Mouse (Mus musculus) kidney, adult 2 months (tissue): Measurements from ENCODE around the gene Nid1. TPM values are rescaled to one million over a fixed set of nuclear protein-coding genes. Genes with fewer than 3 reads are reported as not detected.

Experiments used
- DNase-seq: peaks from one replicate; pipeline ENCODE4 v3.0.0; 2021
- H3K27ac ChIP-seq: fragments of 200-500 bp; 2 replicates; pipeline ENCODE4 v1.5.1; 2012; ENCODE audit warnings: low read depth, low read length, control low read depth, inconsistent platforms; ENCODE audit not compliant: insufficient read depth
- H3K27me3 ChIP-seq: fragments of 200-500 bp; replicated peaks from 2 replicates; pipeline ENCODE4 v1.6.1; 2012; ENCODE audit warnings: mild to moderate bottlenecking, moderate library complexity, low read length, inconsistent platforms; ENCODE audit not compliant: control insufficient read depth, insufficient read depth
- H3K36me3 ChIP-seq: fragments of 200-500 bp; 2 replicates; pipeline ENCODE4 v1.6.1; 2012; ENCODE audit warnings: mild to moderate bottlenecking, moderate library complexity, low read length, inconsistent platforms; ENCODE audit not compliant: control insufficient read depth, insufficient read depth
- H3K4me1 ChIP-seq: fragments of 200-500 bp; 2 replicates; pipeline ENCODE4 v1.6.1; 2011; ENCODE audit warnings: low read length; ENCODE audit not compliant: control insufficient read depth, insufficient read depth
- H3K4me3 ChIP-seq: fragments of 200-500 bp; 2 replicates; pipeline ENCODE4 v1.5.1; 2011; ENCODE audit warnings: mild to moderate bottlenecking, low read depth, low read length, control low read depth; ENCODE audit not compliant: insufficient read depth
- CTCF ChIP-seq: fragments of 200-500 bp; conservative IDR thresholded peaks from 2 replicates; pipeline ENCODE4 v1.5.1; 2011; ENCODE audit warnings: low read depth, mild to moderate bottlenecking, control low read depth, low read length, moderate library complexity, mixed read lengths; ENCODE audit not compliant: insufficient read depth, insufficient read length
- POLR2A ChIP-seq: fragments of 200-500 bp; IDR thresholded peaks from one replicate; pipeline ENCODE4 v1.6.1; 2011; ENCODE audit warnings: low read depth, low read length, control low read depth
- WGBS: fragments of 180-500 bp; shearing (Covaris S2); methylation state at CpG from one replicate; pipeline ENCODE4 v1.1.7; 2018; 5-methylcytosine and 5-hydroxymethylcytosine counted together
- polyA plus RNA-seq: library from polyadenylated mRNA; depleted of rRNA; stranded (reverse); fragments of >200 nt; gene quantifications from 2 replicates; pipeline ENCODE4 v1.2.3, GENCODE M21; 2012

Gene Nid1
- polyA plus RNA-seq, 1 experiment, result 64.6 TPM

GRCm38 (mm10) chr13:13492151-13492550 is 54.8 kb downstream of the Nid1 start:
- TF ChIP-seq POLR2A, result no peak
- TF ChIP-seq CTCF, result no peak
- Histone ChIP-seq H3K27ac (no peak overlapping the region), H3K4me1 (no peaks in the 10 kb centered on the region), H3K4me3 (no peak overlapping the region), H3K27me3 (no peaks in the 10 kb centered on the region), H3K36me3 (no peaks in the 10 kb centered on the region)
- 56% methylated on average over 2 of the region's 2 CpGs for WGBS
- DNase-seq, result no peak

DNA sequence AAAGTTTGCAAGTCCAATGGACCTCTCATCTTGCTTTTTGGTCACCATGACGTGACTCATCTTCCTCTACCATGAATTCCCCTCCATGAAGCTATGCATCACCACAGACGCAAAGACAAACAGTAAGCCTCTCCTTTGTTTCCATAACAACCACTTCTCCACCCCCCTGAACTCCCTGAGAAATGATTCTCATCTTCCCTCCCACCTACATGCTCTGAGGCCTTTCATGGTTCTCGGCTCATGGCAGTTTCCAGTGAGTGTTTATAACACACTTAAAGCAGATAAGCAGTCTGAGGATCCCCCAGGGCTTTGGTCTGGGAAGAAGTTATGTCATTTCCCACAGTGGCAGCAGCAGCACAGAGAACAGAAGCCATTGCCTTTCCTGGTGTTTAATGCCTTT is 56.2 kb downstream of the Nid1 start:
- DNase-seq, result no peak
- 54% methylated on average over 3 of the region's 3 CpGs for WGBS
- no peak overlapping the region for H3K27ac ChIP-seq

GRCm38 (mm10) chr13:13498022-13498421 is 60.7 kb downstream of the Nid1 start:
- Histone ChIP-seq H3K4me3 (no peak overlapping the region), H3K27ac (no peak overlapping the region), H3K4me1 (no peaks in the 10 kb centered on the region), H3K36me3 (no peaks in the 10 kb centered on the region), H3K27me3 (no peaks in the 10 kb centered on the region)
- TF ChIP-seq POLR2A, result no peak
- no peak for TF ChIP-seq CTCF
- WGBS, result 37% methylated on average over 2 of the region's 2 CpGs
- no peak for DNase-seq

More for the DNA sequence above, 56.2 kb downstream of the Nid1 start:
- Histone ChIP-seq H3K4me1 (no peaks in the 10 kb centered on the region), H3K4me3 (no peak overlapping the region), H3K27me3 (no peaks in the 10 kb centered on the region), H3K36me3 (no peaks in the 10 kb centered on the region)
- TF ChIP-seq POLR2A (no peak), CTCF (no peak)

DNA sequence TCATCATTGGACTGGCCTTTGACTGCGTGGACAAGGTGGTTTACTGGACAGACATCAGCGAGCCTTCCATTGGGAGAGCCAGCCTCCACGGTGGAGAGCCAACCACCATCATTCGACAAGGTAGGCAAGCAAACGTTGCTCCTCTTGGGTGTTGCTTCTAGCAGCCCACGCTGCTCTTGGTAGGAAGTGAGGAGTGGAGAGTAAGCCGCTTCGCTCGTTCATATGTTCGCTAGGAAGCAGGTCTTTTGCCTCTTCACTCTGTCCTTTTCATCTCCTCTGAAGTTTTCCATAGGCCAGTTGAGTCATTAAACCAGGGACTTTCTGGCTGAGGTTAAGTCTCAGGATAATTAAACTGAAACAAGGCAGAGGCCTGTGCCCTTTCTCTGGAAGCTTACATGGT is 65.1 kb downstream of the Nid1 start:
- TF ChIP-seq POLR2A, result no peak
- TF ChIP-seq CTCF, result no peak
- DNase-seq, result no peak
- Histone ChIP-seq H3K27ac (0 out of 2 replicates have a peak overlapping the region, but pooled peaks have one; percentile 28), H3K36me3 (no peaks in the 10 kb centered on the region), H3K4me1 (no peaks in the 10 kb centered on the region; the same call in 1 of the 2 replicates), H3K27me3 (no peaks in the 10 kb centered on the region), H3K4me3 (no peak overlapping the region)
- WGBS, result 94% methylated on average over 10 of the region's 10 CpGs

GRCm38 (mm10) chr13:13503695-13504386 is 66.5 kb downstream of the Nid1 start:
- TF ChIP-seq CTCF, result no peak
- TF ChIP-seq POLR2A, result no peak
- no peak overlapping the region for H3K4me3 ChIP-seq
- no peaks in the 10 kb centered on the region for H3K36me3 ChIP-seq
- no peaks in the 10 kb centered on the region for H3K27me3 ChIP-seq
- H3K27ac ChIP-seq, result peak overlapping the region; percentile 92
- no peaks in the 10 kb centered on the region; the same call in 1 of the 2 replicates for H3K4me1 ChIP-seq
- DNase-seq, result peak; percentile 73
- 26% methylated on average over 4 of the region's 4 CpGs for WGBS

DNA sequence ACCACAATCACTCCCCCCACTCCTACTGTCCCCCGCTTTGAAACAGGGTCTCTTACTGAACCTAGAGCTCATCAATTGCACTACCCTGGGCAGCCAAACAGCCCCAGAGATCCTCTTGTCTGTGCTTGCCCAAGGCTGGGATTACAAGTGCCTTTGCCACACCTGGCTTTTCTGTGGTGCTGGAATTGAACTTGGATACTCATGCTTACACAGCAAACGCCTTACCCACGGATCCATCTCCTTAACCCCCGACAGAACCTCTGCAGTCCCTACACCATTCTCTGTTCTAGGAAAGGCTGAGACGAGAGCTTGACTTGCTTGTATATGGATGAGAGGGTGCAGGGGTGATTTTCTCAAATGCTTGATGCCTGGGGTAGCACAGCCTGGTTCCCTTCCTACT is 67.7 kb downstream of the Nid1 start:
- Histone ChIP-seq H3K27me3 (no peaks in the 10 kb centered on the region), H3K27ac (peak overlapping the region; percentile 86; the same call in 1 of the 2 replicates), H3K36me3 (no peaks in the 10 kb centered on the region), H3K4me1 (no peaks in the 10 kb centered on the region; the same call in 1 of the 2 replicates), H3K4me3 (no peak overlapping the region)
- no peak for TF ChIP-seq CTCF
- TF ChIP-seq POLR2A, result no peak
- DNase-seq, result no peak
- 77% methylated on average over 5 of the region's 5 CpGs for WGBS

GRCm38 (mm10) chr13:13506556-13506955 is 69.2 kb downstream of the Nid1 start:
- no peaks in the 10 kb centered on the region for H3K36me3 ChIP-seq
- TF ChIP-seq CTCF (no peak), POLR2A (no peak)
- H3K27ac ChIP-seq, result no peak overlapping the region
- DNase-seq, result no peak
- H3K4me1 ChIP-seq, result no peaks in the 10 kb centered on the region; the same call in 1 of the 2 replicates
- WGBS, result 97% methylated on average over 5 of the region's 5 CpGs
- no peaks in the 10 kb centered on the region for H3K27me3 ChIP-seq
- no peak overlapping the region for H3K4me3 ChIP-seq

DNA sequence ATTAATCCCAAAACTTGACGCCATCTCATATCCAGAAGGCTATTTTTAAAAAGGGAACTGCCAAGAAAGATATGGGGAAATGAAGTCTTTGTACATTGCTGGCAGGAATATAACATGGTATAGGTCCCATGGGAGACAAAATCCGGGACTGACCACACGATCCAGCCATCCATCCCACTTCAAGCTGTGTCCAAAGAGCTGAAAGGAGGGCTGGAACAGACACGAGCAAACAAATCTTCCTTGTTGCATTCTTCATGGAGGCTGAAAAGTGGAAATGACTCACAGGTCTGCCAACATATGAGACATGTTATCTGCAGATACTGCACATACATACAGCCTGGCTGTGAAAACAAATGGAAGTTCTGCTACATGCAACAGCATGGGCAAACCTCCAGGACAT is 77.5 kb downstream of the Nid1 start:
- Histone ChIP-seq H3K27ac (no peak overlapping the region), H3K4me1 (no peaks in the 10 kb centered on the region), H3K27me3 (no peaks in the 10 kb centered on the region), H3K36me3 (no peaks in the 10 kb centered on the region), H3K4me3 (no peak overlapping the region)
- no peak for DNase-seq
- TF ChIP-seq POLR2A (no peak), CTCF (no peak)
- 66% methylated on average over 4 of the region's 4 CpGs for WGBS
